Mouse (Mus musculus) activated CD4-positive, CD25-positive, alpha-beta regulatory T cell (primary cell): Measurements from ENCODE around the gene Frem2. TPM values are rescaled to one million over a fixed set of nuclear protein-coding genes. Genes with fewer than 3 reads are reported as not detected.

Source experiments
- polyA plus RNA-seq, 2 experiments: library from polyadenylated mRNA; unstranded; fragments of 100-300 nt; shearing (Covaris generic); gene quantifications; one replicate each; pipeline ENCODE4 v1.2.1; 2017

Frem2 gene
- polyA plus RNA-seq, result under 1 TPM in 1 of 2 experiments, not detected in 1; 0.04 TPM

DNA sequence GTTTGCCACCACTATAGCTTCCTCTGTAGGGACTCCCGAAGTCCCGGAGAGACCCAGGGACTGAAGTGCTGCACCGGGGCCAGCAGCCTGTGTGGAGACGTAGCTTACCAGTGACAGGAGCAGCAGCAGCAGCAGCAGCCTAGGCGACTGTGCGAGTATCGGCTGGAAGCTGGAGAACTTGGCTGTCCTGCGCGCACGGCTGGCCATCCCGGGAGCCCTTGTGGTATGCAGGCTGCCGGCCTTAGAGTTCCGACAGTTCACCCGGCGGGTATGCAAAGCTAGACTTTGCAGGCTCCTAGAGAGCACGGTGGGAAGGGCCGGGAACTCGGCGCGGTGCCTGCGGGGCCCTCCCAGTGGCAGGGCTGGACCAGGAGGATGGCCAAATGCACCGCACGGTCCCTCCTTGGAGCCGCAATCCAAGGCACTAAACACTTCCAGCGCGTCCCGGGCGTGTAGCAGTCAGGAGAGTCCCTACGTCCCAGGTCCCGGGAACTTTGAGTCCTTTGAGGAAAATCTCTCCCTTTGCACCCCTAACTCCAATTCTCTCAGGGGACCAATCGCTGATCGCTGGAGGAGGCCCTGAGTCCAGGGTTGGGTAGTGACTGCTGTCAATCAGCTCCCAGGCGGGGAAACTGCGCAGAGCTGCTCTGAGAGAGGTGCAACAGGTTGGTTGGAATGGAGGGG, at the start of gene Frem2:
Gene Frem2, minus strand, starts transcription at position 478 of the 684 bp plus-strand sequence.

DNA sequence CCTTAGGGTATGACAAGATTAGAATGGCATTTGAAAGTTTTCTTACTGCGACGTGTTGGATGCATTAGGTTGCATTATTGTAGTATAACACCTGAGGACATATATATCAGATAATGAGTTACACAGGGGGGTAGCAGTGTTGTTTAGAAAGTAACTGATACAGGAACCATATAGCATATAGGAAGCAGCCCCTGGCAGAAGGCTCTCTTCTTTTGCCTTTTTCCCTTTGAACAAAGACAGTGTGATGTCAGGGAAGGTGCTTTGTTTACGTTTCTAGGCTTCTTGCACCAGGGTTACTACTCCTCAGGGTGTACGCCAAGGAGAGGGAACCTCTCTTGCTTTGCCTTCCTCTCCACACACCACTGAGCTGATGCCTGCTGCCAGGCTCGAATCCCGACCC, 168.8 kb downstream of the Frem2 start, which contains the start of gene Stoml3:
Gene Stoml3, plus strand, starts transcription at position 301 of the 400 bp plus-strand sequence.

Other genes with a start within 250 kb of the Frem2 start
- 10 to 100 TPM; 10.6 to 15.4 TPM for gene Nhlrc3, start 194.0 kb downstream of the Frem2 start, polyA plus RNA-seq
- gene Proser1, start 193.7 kb downstream of the Frem2 start, polyA plus RNA-seq, result 10 to 100 TPM; 18.7 to 25.4 TPM
- gene Stoml3, start 168.7 kb downstream of the Frem2 start, polyA plus RNA-seq, result not detected
- not detected for gene Gm10985, start 187.7 kb upstream of the Frem2 start, polyA plus RNA-seq
- 10 to 100 TPM; 77.8 to 85.0 TPM for gene Ufm1, start 206.5 kb upstream of the Frem2 start, polyA plus RNA-seq